Mouse (Mus musculus): Measurements from ENCODE around the gene Imp3. TPM values are rescaled to one million over a fixed set of nuclear protein-coding genes. Genes with fewer than 3 reads are reported as not detected.
"Not testable (repeated sequence)": the region's sequence is repeated elsewhere in the genome, so short reads cannot be mapped to it uniquely, and the experiment has no call there.

Gene Imp3
- polyA plus RNA-seq, 1 experiment from 2014 or later: 62.8 TPM

- WGBS: 77% methylated on average over 8 of the region's 8 CpGs
- H3K36me3 ChIP-seq (replicated peaks): no peaks in the 10 kb centered on the region
- no peaks in the 10 kb centered on the region for H3K27me3 ChIP-seq (replicated peaks)
- H3K27ac ChIP-seq: no peak overlapping the region
- H3K4me1 ChIP-seq: no peaks in the 10 kb centered on the region
- H3K9ac ChIP-seq: no peak overlapping the region
- H3K4me3 ChIP-seq: no peak overlapping the region
- H3K4me2 ChIP-seq: no peak overlapping the region
- no peaks in the 10 kb centered on the region for H3K9me3 ChIP-seq
- no peak for ATAC-seq (replicated peaks)
Observed at GRCm38 (mm10) chr9:56901187-56901586, 36.1 kb upstream of the Imp3 start.

GRCm38 (mm10) chr9:56903662-56904061, 33.6 kb upstream of the Imp3 start:
- Histone ChIP-seq H3K9ac (no peak overlapping the region), H3K4me3 (no peak overlapping the region), H3K4me2 (no peak overlapping the region), H3K9me3 (no peaks in the 10 kb centered on the region), H3K27ac (no peak overlapping the region), H3K36me3 (replicated peaks) (no peaks in the 10 kb centered on the region), H3K4me1 (no peaks in the 10 kb centered on the region), H3K27me3 (replicated peaks) (no peaks in the 10 kb centered on the region)
- WGBS: 84% methylated on average over 3 of the region's 3 CpGs
- no peak for ATAC-seq (replicated peaks)

GRCm38 (mm10) chr9:56907549-56907948, 29.7 kb upstream of the Imp3 start:
- Histone ChIP-seq H3K4me3 (no peak overlapping the region), H3K9me3 (no peaks in the 10 kb centered on the region), H3K4me1 (no peaks in the 10 kb centered on the region), H3K36me3 (replicated peaks) (no peaks in the 10 kb centered on the region), H3K27ac (no peak overlapping the region), H3K9ac (no peak overlapping the region), H3K4me2 (no peak overlapping the region), H3K27me3 (replicated peaks) (no peaks in the 10 kb centered on the region)
- WGBS: 89% methylated on average over 9 of the region's 9 CpGs
- no peak for ATAC-seq (replicated peaks)

GRCm38 (mm10) chr9:56909991-56910390, 27.3 kb upstream of the Imp3 start:
- not testable (repeated sequence) for H3K27ac ChIP-seq; H3K27me3 ChIP-seq (replicated peaks); H3K4me1 ChIP-seq; ATAC-seq (replicated peaks); H3K9ac ChIP-seq; H3K4me2 ChIP-seq; H3K4me3 ChIP-seq; H3K9me3 ChIP-seq; H3K36me3 ChIP-seq (replicated peaks)
- WGBS: 55% methylated on average over 4 of the region's 4 CpGs

GRCm38 (mm10) chr9:56911017-56911416, 26.3 kb upstream of the Imp3 start:
- Histone ChIP-seq H3K4me3 (no peak overlapping the region), H3K4me1 (no peaks in the 10 kb centered on the region), H3K9ac (no peak overlapping the region), H3K27me3 (replicated peaks) (no peaks in the 10 kb centered on the region), H3K27ac (no peak overlapping the region), H3K36me3 (replicated peaks) (no peaks in the 10 kb centered on the region), H3K9me3 (no peaks in the 10 kb centered on the region), H3K4me2 (no peak overlapping the region)
- 63% methylated on average over 1 of the region's 1 CpGs for WGBS
- ATAC-seq (replicated peaks): no peak

- Histone ChIP-seq H3K27me3 (replicated peaks) (no peaks in the 10 kb centered on the region), H3K4me2 (no peak overlapping the region), H3K4me3 (no peak overlapping the region), H3K9me3 (no peaks in the 10 kb centered on the region), H3K9ac (no peak overlapping the region), H3K36me3 (replicated peaks) (no peaks in the 10 kb centered on the region), H3K27ac (no peak overlapping the region), H3K4me1 (no peaks in the 10 kb centered on the region)
- ATAC-seq (replicated peaks): no peak
- 92% methylated on average over 9 of the region's 9 CpGs for WGBS
Observed at GRCm38 (mm10) chr9:56913991-56914390, 23.3 kb upstream of the Imp3 start.

- WGBS: 100% methylated on average over 1 of the region's 1 CpGs
- no peaks in the 10 kb centered on the region for H3K27me3 ChIP-seq (replicated peaks)
- H3K9ac ChIP-seq: no peak overlapping the region
- no peak overlapping the region for H3K27ac ChIP-seq
- no peak overlapping the region for H3K4me3 ChIP-seq
- H3K4me1 ChIP-seq: no peaks in the 10 kb centered on the region
- H3K36me3 ChIP-seq (replicated peaks): no peaks in the 10 kb centered on the region
- H3K4me2 ChIP-seq: no peak overlapping the region
- H3K9me3 ChIP-seq: no peaks in the 10 kb centered on the region
- no peak for ATAC-seq (replicated peaks)
Observed at GRCm38 (mm10) chr9:56915116-56915515, 22.2 kb upstream of the Imp3 start.

- no peaks in the 10 kb centered on the region for H3K36me3 ChIP-seq (replicated peaks)
- 85% methylated on average over 5 of the region's 5 CpGs for WGBS
- no peak overlapping the region for H3K27ac ChIP-seq
- no peaks in the 10 kb centered on the region for H3K9me3 ChIP-seq
- no peak overlapping the region for H3K9ac ChIP-seq
- no peak overlapping the region for H3K4me2 ChIP-seq
- no peak overlapping the region for H3K4me3 ChIP-seq
- H3K27me3 ChIP-seq (replicated peaks): no peaks in the 10 kb centered on the region
- ATAC-seq (replicated peaks): no peak
- no peaks in the 10 kb centered on the region for H3K4me1 ChIP-seq
Observed at GRCm38 (mm10) chr9:56915695-56916410, 21.4 kb upstream of the Imp3 start.

- Histone ChIP-seq H3K27ac (no peak overlapping the region), H3K9me3 (no peaks in the 10 kb centered on the region), H3K4me3 (no peak overlapping the region), H3K36me3 (replicated peaks) (no peaks in the 10 kb centered on the region), H3K27me3 (replicated peaks) (no peaks in the 10 kb centered on the region), H3K4me1 (no peaks in the 10 kb centered on the region), H3K9ac (no peak overlapping the region), H3K4me2 (no peak overlapping the region)
- WGBS: 71% methylated on average over 2 of the region's 2 CpGs
- ATAC-seq (replicated peaks): no peak
Observed at GRCm38 (mm10) chr9:56917131-56917530, 20.1 kb upstream of the Imp3 start.

- 96% methylated on average over 13 of the region's 13 CpGs for WGBS
Observed at GRCm38 (mm10) chr9:56918466-56918865, 18.8 kb upstream of the Imp3 start.

GRCm38 (mm10) chr9:56922746-56923145, 14.5 kb upstream of the Imp3 start:
- Histone ChIP-seq H3K4me2 (no peak overlapping the region), H3K4me1 (peaks cover 26% of the 10 kb centered on the region), H3K9me3 (no peaks in the 10 kb centered on the region), H3K27ac (no peak overlapping the region), H3K4me3 (no peak overlapping the region), H3K27me3 (replicated peaks) (peaks cover 2% of the 10 kb centered on the region; the same call in 1 of the 2 replicates), H3K9ac (no peak overlapping the region), H3K36me3 (replicated peaks) (no peaks in the 10 kb centered on the region)
- no peak for ATAC-seq (replicated peaks)
- WGBS: 91% methylated on average over 4 of the region's 4 CpGs

More at GRCm38 (mm10) chr9:56918466-56918865, 18.8 kb upstream of the Imp3 start:
- Histone ChIP-seq H3K4me2 (no peak overlapping the region), H3K27ac (no peak overlapping the region), H3K36me3 (replicated peaks) (no peaks in the 10 kb centered on the region), H3K9ac (no peak overlapping the region), H3K27me3 (replicated peaks) (no peaks in the 10 kb centered on the region), H3K4me1 (0 out of 2 replicates have a peak, but pooled peaks cover under 1% of the 10 kb centered on the region), H3K4me3 (no peak overlapping the region), H3K9me3 (no peaks in the 10 kb centered on the region)
- no peak for ATAC-seq (replicated peaks)

GRCm38 (mm10) chr9:56923841-56924650, 13.2 kb upstream of the Imp3 start:
- ATAC-seq (replicated peaks): no peak
- WGBS: 78% methylated on average over 8 of the region's 8 CpGs
- Histone ChIP-seq H3K4me3 (peak overlapping the region; percentile 8; the same call in 1 of the 2 replicates), H3K27me3 (replicated peaks) (peaks cover 5% of the 10 kb centered on the region), H3K36me3 (replicated peaks) (no peaks in the 10 kb centered on the region), H3K9ac (no peak overlapping the region), H3K9me3 (no peaks in the 10 kb centered on the region), H3K27ac (no peak overlapping the region), H3K4me2 (peak overlapping the region; percentile 36), H3K4me1 (peaks cover 36% of the 10 kb centered on the region)

Measured in midbrain, embryonic 15.5 days (tissue).